Mouse (Mus musculus) frontal cortex, postnatal 25 days (tissue): Measurements from ENCODE around the gene Dnajb2.

Experiments used
- DNase-seq, 2 experiments: peaks; one replicate each; pipeline ENCODE4 v3.0.0; 2022; ENCODE audit warnings: low spot score in 2 of 2

Gene Dnajb2

GRCm38 (mm10) chr1:75293331-75293701 is 57.1 kb downstream of the Dnajb2 start:
- no peak for DNase-seq

- no peak for DNase-seq
These were observed 58.1 kb downstream of the Dnajb2 start for GRCm38 (mm10) chr1:75294294-75294693.
